Mouse (Mus musculus) brain, embryonic 14.5 days (tissue): ENCODE results near the gene Magt1.
A peak's percentile ranks its signal among the peaks of the same experiment; 100 is the strongest.

ENCODE experiments used
- CTCF ChIP-seq: fragments of 200-500 bp; IDR thresholded peaks from 2 replicates; pipeline ENCODE4 v1.5.1; 2012; ENCODE audit warnings: inconsistent platforms, mild to moderate bottlenecking, moderate library complexity, borderline replicate concordance; ENCODE audit not compliant: insufficient read depth, insufficient read length; ENCODE audit errors: extremely low read depth
- POLR2A ChIP-seq: fragments of 200-500 bp; IDR thresholded peaks from 2 replicates; pipeline ENCODE4 v1.6.1; 2012; ENCODE audit warnings: mild to moderate bottlenecking, inconsistent platforms, borderline replicate concordance; ENCODE audit not compliant: poor library complexity, insufficient read depth, insufficient read length, severe bottlenecking; ENCODE audit errors: extremely low read depth

DNA sequence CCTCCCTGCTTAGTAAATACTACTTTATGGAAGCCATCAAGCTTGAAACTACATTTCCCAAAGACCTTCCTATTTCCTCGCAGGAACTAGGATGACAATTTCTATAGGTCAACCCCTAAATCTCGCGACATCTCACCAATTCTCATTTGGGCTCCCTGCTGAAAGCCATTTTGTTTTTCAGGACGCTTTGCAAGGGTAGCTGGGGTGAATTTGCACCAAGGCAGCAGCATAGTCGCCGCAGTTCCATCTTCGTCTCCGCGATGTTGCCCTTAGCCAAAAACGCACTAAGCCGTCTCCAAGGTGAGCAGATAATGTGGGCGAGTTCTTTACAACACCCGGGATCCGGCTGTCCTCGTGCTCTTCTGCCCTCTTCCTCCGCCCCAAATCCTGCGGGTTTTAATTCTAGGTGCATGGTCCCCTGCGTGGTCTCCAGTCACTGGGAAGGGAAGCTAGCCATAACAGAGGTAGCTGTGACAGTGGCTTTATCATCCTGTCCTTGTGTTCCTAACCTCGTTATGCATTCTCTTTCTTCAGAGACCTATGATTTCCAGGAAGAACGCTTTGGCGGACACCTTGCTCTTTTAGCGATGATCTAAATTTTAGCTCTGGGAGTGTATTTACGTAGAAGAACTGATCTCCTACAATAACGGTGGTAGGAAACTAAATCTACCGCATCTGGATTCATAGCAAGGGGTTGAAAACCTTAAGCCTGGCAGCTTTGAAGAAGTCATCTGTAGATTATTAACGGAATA lies 4.0 kb upstream of the Magt1 start, which contains the start of gene Cox7b:
- TF ChIP-seq POLR2A, result 0 out of 2 replicates have a peak, but pooled peaks have one; percentile 31
- TF ChIP-seq CTCF, result no peak
